Mouse (Mus musculus) C2C12 (cell line): Measurements from ENCODE around the gene Borcs5.

Experiments used
- CEBPB ChIP-seq: IDR thresholded peaks from one replicate; pipeline ENCODE4 v1.6.1; 2011; ENCODE audit warnings: low read depth, mild to moderate bottlenecking, control low read depth, moderate library complexity
- CTCF ChIP-seq: IDR thresholded peaks from one replicate; pipeline ENCODE4 v1.5.1; 2011; ENCODE audit not compliant: control insufficient read depth, insufficient read depth, insufficient read length
- MYOG ChIP-seq: IDR thresholded peaks from one replicate; pipeline ENCODE4 v1.6.1; 2011; ENCODE audit not compliant: control insufficient read depth, insufficient read length; ENCODE audit errors: extremely low read depth
- USF1 ChIP-seq: IDR thresholded peaks from one replicate; pipeline ENCODE4 v1.6.1; 2011; ENCODE audit warnings: low read depth, mild to moderate bottlenecking, control low read depth, moderate library complexity

DNA sequence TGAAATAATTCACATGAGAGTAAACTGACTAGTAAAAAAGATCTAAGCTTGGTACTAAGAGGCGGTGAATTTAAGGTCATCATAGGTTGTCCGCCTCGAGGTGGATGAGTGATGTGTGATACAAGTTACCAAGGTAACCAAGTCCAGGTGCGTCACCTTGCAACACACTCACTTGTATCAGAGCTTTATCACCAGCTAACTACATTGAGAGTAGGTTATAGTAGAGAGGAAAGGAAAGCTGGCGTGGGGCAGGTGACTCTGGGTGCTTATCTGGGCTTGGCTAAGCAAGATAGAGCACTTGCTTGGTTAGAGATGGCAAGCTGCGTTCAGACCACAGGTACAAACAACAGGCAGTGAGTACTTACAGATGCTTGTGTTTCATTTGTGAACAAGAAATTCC is 7.5 kb downstream of the Borcs5 start:
- no peak for TF ChIP-seq CEBPB
- TF ChIP-seq CTCF, result no peak
- TF ChIP-seq MYOG, result no peak
- no peak for TF ChIP-seq USF1
